Mouse (Mus musculus): ENCODE measurements around the gene Aldh3b1. TPM values are rescaled to one million over a fixed set of nuclear protein-coding genes. Genes with fewer than 3 reads are reported as not detected.
A peak's percentile ranks its signal among the peaks of the same experiment; 100 is the strongest.

The Aldh3b1 gene
- polyA plus RNA-seq, 1 experiment from 2014 or later = 2.1 TPM

- Histone ChIP-seq H3K9me3 (no peaks in the 10 kb centered on the region), H3K4me1 (peaks cover 15% of the 10 kb centered on the region), H3K27me3 (ENCODE audit: insufficient read depth, poor library complexity, severe bottlenecking) (peaks cover 13% of the 10 kb centered on the region), H3K27ac (peak overlapping the region; percentile 79), H3K36me3 (no peaks in the 10 kb centered on the region), H3K4me3 (peak overlapping the region; percentile 70)
- no peak for DNase-seq (ENCODE audit: low spot score)
- WGBS = 7% methylated on average over 22 of the region's 22 CpGs
These were observed 6.6 kb upstream of the Aldh3b1 start for GRCm38 (mm10) chr19:3935896-3936850.

- peaks cover 19% of the 10 kb centered on the region for H3K27me3 ChIP-seq (ENCODE audit: insufficient read depth, poor library complexity, severe bottlenecking)
- H3K36me3 ChIP-seq = no peaks in the 10 kb centered on the region
- H3K4me3 ChIP-seq = peak within 1 kb of the TSS; percentile 70
- peak within 1 kb of the TSS; percentile 79 for H3K27ac ChIP-seq
- DNase-seq (ENCODE audit: low spot score) = no peak
- WGBS = 6% methylated on average over 42 of the region's 42 CpGs
- no peaks in the 10 kb centered on the region for H3K9me3 ChIP-seq
- peaks cover 22% of the 10 kb centered on the region for H3K4me1 ChIP-seq
These were observed 5.7 kb upstream of the Aldh3b1 start, which contains the start of gene Unc93b1 for GRCm38 (mm10) chr19:3935032-3935895. TSS of gene Unc93b1 (plus strand) at chr19:3935186.

DNA sequence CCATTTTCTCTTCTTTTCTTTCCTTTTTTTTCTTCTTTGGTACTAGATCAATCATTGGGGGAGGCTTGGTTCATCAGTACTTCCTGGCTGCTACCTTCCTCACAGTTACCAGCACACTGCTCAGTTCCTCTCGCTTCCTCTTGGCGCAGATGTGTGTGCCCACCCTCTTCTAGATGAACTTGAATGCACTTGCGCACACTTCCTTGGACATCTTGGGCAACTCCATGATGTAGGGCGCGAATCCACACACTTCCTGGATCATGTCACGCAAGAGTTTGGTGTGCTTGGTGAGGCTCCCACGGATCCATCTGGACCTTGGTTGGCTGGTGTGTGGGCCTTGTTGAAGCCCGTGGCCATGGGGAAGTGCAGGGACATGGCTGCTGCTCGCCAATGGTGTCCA is 2.1 kb upstream of the Aldh3b1 start:
- Histone ChIP-seq H3K4me1 (peaks cover 30% of the 10 kb centered on the region), H3K36me3 (no peaks in the 10 kb centered on the region), H3K4me3 (no peak overlapping the region), H3K9me3 (no peaks in the 10 kb centered on the region), H3K27me3 (ENCODE audit: insufficient read depth, poor library complexity, severe bottlenecking) (peaks cover 13% of the 10 kb centered on the region), H3K27ac (no peak overlapping the region)
- DNase-seq (ENCODE audit: low spot score) = no peak
- WGBS = 86% methylated on average over 9 of the region's 9 CpGs

DNA sequence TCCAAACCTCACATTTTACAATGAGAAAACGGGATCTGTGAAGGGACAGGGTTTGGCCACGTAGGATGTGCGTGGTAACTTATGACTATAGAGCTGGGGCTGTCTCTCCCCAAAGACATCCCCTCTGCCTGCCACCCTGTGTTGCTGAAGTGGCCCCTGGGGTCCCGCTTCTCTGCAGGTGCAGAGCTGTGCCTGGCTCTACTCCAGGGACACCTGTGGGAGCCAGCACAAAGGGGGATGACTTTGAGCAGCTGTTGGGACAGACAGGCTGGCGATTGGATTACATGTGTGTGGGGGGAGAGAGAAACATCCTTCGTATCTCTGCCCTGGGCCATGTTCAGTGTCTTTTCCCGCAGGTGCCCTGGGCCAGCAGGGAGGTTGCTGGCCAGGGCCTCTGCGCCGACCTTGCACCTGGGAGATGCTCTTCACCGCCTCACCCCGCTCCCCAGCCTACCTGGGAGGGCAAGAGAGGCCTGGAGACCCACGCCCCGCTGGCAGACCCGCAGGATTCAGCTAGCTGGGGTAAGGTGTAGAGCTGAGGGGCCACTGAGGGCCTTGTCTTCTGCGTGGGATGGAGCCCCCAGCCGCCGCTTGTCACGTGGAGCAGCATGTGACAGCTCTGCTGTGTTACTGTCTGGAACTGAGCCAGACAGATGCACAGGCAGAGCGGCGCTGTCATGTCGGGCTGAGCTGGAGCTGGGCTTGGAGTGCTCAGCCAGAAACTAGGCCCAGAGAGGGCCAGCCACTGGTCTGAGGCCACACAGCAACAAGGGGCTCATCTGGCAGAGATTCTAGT is 852 bp upstream of the Aldh3b1 start:
- H3K4me1 ChIP-seq = peaks cover 26% of the 10 kb centered on the region
- no peak for DNase-seq (ENCODE audit: low spot score)
- no peaks in the 10 kb centered on the region for H3K9me3 ChIP-seq
- H3K27ac ChIP-seq = peak overlapping the region; percentile 78
- no peaks in the 10 kb centered on the region for H3K36me3 ChIP-seq
- peaks cover 6% of the 10 kb centered on the region; the same call in 1 of the 2 replicates for H3K27me3 ChIP-seq (ENCODE audit: insufficient read depth, poor library complexity, severe bottlenecking)
- no peak overlapping the region for H3K4me3 ChIP-seq
- 71% methylated on average over 21 of the region's 21 CpGs for WGBS

DNA sequence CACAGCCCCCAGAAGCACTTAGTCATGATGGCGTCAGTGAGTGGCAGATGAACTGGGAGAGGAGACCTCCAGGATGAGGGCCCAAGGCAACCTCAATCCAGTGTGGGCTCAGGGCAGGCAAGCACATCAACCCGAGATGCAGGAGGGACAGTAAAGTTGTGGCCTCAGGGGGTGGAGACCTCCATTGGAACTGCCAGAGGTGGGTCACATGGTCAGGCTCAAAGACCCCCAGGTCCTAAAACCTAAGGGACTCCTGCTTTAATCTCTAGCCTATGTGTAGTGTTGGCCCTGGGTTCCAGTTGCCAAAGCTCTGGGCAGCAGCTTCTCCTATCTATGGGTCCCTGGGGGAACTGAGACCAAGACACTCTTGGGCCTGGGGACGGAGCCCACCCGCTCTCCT is 829 bp downstream of the Aldh3b1 start:
- no peaks in the 10 kb centered on the region for H3K9me3 ChIP-seq
- H3K4me3 ChIP-seq = no peak overlapping the region
- no peaks in the 10 kb centered on the region for H3K36me3 ChIP-seq
- 79% methylated on average over 4 of the region's 4 CpGs for WGBS
- peaks cover 27% of the 10 kb centered on the region for H3K4me1 ChIP-seq
- peak overlapping the region; percentile 56 for H3K27ac ChIP-seq
- peaks cover 6% of the 10 kb centered on the region; the same call in 1 of the 2 replicates for H3K27me3 ChIP-seq (ENCODE audit: insufficient read depth, poor library complexity, severe bottlenecking)
- no peak for DNase-seq (ENCODE audit: low spot score)

DNA sequence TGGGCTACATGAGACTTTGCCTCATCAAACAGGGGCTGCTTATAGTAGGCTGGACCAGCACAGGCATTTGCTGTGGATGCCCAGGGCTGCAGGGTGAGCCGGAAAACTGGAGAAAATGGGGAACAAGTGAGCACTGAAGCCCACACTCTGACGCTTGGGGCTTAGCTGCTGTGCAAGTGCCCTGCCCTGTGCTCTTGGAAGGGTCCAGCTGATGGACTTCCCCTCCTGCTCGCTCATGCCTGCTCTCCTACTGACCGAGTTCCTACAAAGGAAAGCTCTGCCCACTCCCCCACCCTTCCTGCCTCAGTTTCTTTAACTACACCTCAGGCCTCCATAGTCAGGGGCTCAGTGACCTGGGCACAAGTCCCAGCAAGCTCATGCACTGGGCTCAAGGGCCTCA is 1.6 kb downstream of the Aldh3b1 start:
- H3K4me3 ChIP-seq = no peak overlapping the region
- no peaks in the 10 kb centered on the region for H3K36me3 ChIP-seq
- peaks cover 6% of the 10 kb centered on the region; the same call in 1 of the 2 replicates for H3K27me3 ChIP-seq (ENCODE audit: insufficient read depth, poor library complexity, severe bottlenecking)
- no peak overlapping the region for H3K27ac ChIP-seq
- no peaks in the 10 kb centered on the region for H3K9me3 ChIP-seq
- 86% methylated on average over 4 of the region's 4 CpGs for WGBS
- H3K4me1 ChIP-seq = peaks cover 34% of the 10 kb centered on the region
- DNase-seq (ENCODE audit: low spot score) = no peak

DNA sequence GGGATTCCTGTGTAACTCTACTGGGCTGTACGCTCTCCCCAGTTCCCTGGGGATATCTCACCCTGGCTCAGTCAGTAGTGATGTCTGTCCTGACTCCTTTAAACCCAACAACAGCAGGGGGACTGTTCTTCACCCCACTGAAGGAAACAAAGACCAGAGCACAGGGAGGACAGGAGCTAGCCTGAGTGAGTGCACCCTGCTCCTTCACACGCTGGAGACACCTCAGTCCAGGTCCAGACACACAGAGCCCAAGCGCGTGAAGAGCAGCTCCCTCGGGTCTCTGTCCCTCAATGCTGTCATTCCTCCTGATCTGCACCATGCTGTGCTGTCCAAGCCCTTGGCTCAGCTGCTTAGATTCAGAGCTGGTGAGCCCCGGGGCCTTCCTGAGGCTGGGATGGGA is 2.9 kb downstream of the Aldh3b1 start:
- no peak for DNase-seq (ENCODE audit: low spot score)
- no peaks in the 10 kb centered on the region for H3K9me3 ChIP-seq
- H3K27me3 ChIP-seq (ENCODE audit: insufficient read depth, poor library complexity, severe bottlenecking) = peaks cover 6% of the 10 kb centered on the region; the same call in 1 of the 2 replicates
- 60% methylated on average over 6 of the region's 6 CpGs for WGBS
- no peak overlapping the region for H3K27ac ChIP-seq
- no peak overlapping the region for H3K4me3 ChIP-seq
- H3K36me3 ChIP-seq = no peaks in the 10 kb centered on the region
- H3K4me1 ChIP-seq = peaks cover 39% of the 10 kb centered on the region

DNA sequence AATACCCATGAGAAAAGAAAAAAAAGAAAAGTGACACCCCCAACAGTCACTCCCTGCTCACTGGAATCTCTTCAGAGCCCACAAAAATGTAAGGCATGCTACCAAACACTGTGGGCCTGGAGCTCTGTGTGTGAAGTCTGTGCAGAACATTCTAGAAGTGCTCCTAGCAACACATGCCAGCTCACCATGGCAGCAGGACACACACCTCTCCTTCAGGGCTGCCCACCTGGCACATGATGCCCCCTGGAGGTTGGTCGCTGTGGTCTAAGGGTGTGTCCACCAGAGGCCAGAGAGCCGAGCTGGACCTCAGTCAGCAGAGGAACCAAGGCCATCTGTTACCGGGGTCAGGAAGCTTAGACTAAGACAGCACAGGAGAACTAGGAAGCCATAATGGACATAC is 3.3 kb downstream of the Aldh3b1 start:
- WGBS = 74% methylated on average over 3 of the region's 3 CpGs
- H3K36me3 ChIP-seq = no peaks in the 10 kb centered on the region
- H3K27me3 ChIP-seq (ENCODE audit: insufficient read depth, poor library complexity, severe bottlenecking) = peaks cover 6% of the 10 kb centered on the region; the same call in 1 of the 2 replicates
- peaks cover 39% of the 10 kb centered on the region for H3K4me1 ChIP-seq
- H3K9me3 ChIP-seq = no peaks in the 10 kb centered on the region
- H3K4me3 ChIP-seq = no peak overlapping the region
- DNase-seq (ENCODE audit: low spot score) = no peak
- H3K27ac ChIP-seq = no peak overlapping the region

- Histone ChIP-seq H3K36me3 (no peaks in the 10 kb centered on the region), H3K27me3 (ENCODE audit: insufficient read depth, poor library complexity, severe bottlenecking) (peaks cover 6% of the 10 kb centered on the region; the same call in 1 of the 2 replicates), H3K27ac (no peak overlapping the region), H3K4me1 (peaks cover 39% of the 10 kb centered on the region), H3K4me3 (no peak overlapping the region), H3K9me3 (no peaks in the 10 kb centered on the region)
- no peak for DNase-seq (ENCODE audit: low spot score)
- 79% methylated on average over 6 of the region's 6 CpGs for WGBS
These were observed 3.7 kb downstream of the Aldh3b1 start for GRCm38 (mm10) chr19:3925859-3926258.

GRCm38 (mm10) chr19:3924868-3925267 is 4.7 kb downstream of the Aldh3b1 start:
- H3K36me3 ChIP-seq = no peaks in the 10 kb centered on the region
- H3K27me3 ChIP-seq (ENCODE audit: insufficient read depth, poor library complexity, severe bottlenecking) = no peaks in the 10 kb centered on the region
- no peak overlapping the region for H3K27ac ChIP-seq
- no peak overlapping the region for H3K4me3 ChIP-seq
- H3K9me3 ChIP-seq = no peaks in the 10 kb centered on the region
- DNase-seq (ENCODE audit: low spot score) = no peak
- peaks cover 29% of the 10 kb centered on the region for H3K4me1 ChIP-seq
- 86% methylated on average over 7 of the region's 7 CpGs for WGBS

DNA sequence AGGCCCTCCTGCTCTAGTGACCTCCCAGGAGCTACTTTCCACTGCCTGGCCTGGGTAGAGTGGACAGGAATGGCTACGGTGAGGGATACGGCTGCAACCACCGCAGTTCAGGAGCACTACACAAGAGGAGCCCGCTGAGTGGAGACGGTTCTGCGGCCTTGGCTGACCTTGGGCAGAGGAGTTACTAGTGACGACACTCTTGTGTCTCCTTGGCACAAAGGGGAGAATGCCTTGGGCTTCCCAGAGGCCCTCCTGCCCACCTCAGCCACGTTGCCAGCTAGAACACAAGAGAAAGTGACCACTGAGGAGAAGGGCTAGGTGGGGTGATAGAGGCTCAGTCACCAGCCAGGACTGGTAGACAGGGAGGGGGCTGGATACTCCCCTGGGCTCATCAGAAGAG is 5.4 kb downstream of the Aldh3b1 start:
- 75% methylated on average over 8 of the region's 8 CpGs for WGBS
- Histone ChIP-seq H3K27me3 (ENCODE audit: insufficient read depth, poor library complexity, severe bottlenecking) (no peaks in the 10 kb centered on the region), H3K9me3 (no peaks in the 10 kb centered on the region), H3K4me1 (peaks cover 30% of the 10 kb centered on the region), H3K36me3 (no peaks in the 10 kb centered on the region), H3K27ac (peak overlapping the region; percentile 17; the same call in 1 of the 2 replicates), H3K4me3 (no peak overlapping the region)
- DNase-seq (ENCODE audit: low spot score) = no peak

DNA sequence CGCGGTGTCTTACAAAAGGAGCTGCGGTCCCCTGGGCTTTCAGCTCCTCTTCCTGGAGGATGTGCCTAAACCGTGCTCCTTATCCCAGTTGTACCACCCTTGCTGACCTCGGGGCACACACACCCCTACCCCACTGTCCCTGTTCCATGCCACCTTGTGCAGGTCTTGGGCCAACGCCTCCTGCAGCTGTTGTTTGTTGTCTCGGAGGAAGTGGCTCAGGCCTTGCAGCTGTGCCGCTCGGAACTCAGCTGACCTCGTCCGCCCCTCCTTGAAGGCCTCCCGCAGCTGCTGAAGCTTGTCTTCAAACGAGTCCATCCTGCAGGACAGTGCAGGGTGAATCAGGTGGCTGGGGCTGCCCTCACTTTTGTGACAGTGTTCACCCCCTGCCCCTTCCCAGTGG is 6.0 kb downstream of the Aldh3b1 start:
- no peak for DNase-seq (ENCODE audit: low spot score)
- WGBS = 63% methylated on average over 13 of the region's 13 CpGs
- H3K9me3 ChIP-seq = no peaks in the 10 kb centered on the region
- H3K4me1 ChIP-seq = peaks cover 34% of the 10 kb centered on the region
- no peaks in the 10 kb centered on the region for H3K27me3 ChIP-seq (ENCODE audit: insufficient read depth, poor library complexity, severe bottlenecking)
- no peak overlapping the region for H3K4me3 ChIP-seq
- no peaks in the 10 kb centered on the region for H3K36me3 ChIP-seq
- H3K27ac ChIP-seq = peak overlapping the region; percentile 17; the same call in 1 of the 2 replicates
